ENCODE assay signal across 8 mouse cellular contexts in the genomic region with DNA sequence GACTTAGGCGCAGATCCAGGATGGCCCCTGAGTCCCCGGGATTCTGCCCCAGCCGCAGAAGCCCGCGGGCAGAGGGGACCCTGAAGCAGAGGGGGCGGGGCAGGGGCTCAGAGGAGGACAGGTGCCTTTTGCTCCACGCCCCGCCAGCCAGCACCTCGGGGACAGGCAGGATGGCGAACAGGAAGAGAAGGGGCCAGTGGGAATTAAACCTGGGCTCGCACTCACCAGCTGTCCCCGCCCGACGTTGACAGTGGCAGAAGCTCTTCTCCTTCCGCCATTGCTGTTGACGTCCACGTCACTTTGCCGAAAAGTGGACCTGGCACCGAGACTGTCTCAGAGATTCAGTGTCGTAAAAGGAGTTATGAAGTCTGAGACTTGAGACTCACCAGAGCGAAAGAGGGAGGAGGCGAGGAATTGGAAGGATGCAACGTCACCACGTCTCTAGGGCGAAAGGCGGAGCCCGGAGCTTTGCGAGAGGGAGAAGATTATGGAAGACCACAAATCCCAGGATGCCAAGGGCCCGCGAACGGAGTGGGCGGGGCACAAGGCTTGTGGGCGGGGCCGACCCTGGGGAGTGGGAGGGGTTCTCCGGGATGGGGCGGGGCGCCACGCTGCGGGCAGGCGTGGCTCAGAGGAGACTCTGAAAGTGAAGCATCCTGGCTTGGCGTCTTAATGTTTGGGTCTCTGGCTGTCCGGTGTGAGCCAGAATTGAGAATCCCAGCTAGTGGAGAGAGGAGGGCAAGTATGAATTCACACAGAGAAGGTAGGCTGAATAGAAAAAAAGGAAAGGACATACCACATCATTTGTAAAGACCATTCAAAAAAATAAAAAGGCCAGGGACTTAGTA. TPM values are rescaled to one million over a fixed set of nuclear protein-coding genes. Genes with fewer than 3 reads are reported as not detected.
DNase-seq lines count a peak whose midpoint lies in the region; ATAC-seq lines count a peak whose summit lies in the region.

A gene (minus strand): TSS at position 416 of the 848 bp plus-strand sequence.

- peak; percentile 100 for ATAC-seq in hindbrain, embryonic 15.5 days (ENCODE audit: low FRiP score, low read depth)

- peaks cover 9% of the 10 kb centered on the region for H3K4me1 ChIP-seq in hindbrain, embryonic 15.5 days (replicated peaks)

- H3K36me3 ChIP-seq in hindbrain, embryonic 15.5 days, result no peaks in the 10 kb centered on the region

- peak within 1 kb of the TSS; percentile 75 for H3K4me2 ChIP-seq in hindbrain, embryonic 15.5 days

- no peaks in the 10 kb centered on the region for H3K27me3 ChIP-seq in hindbrain, embryonic 15.5 days

- DNase-seq in T-cell, adult 2 months (ENCODE audit: low spot score), result peak; percentile 97
- DNase-seq in cerebellum, postnatal 36 days, result peak; percentile 95 to 96
- DNase-seq in frontal cortex, postnatal 36 days (ENCODE audit: low spot score in 2 of 2), result peak; percentile 96 to 98
- DNase-seq in left cerebral cortex, adult 11 months (ENCODE audit: low spot score), result peak; percentile 97
- DNase-seq in lung, postnatal 4 days, result peak; percentile 97 to 98
- DNase-seq in retina, postnatal 7 days (ENCODE audit: low read depth, low spot score), result peak; percentile 95
- DNase-seq in urinary bladder, adult 2 months (ENCODE audit: low spot score), result peak; percentile 90

- WGBS in hindbrain, embryonic 15.5 days, result 1% methylated on average over 42 of the region's 42 CpGs

- peak within 1 kb of the TSS; percentile 85 for H3K27ac ChIP-seq in hindbrain, embryonic 15.5 days (replicated peaks)

- H3K9ac ChIP-seq in hindbrain, embryonic 15.5 days, result peak within 1 kb of the TSS; percentile 75

- no peaks in the 10 kb centered on the region for H3K9me3 ChIP-seq in hindbrain, embryonic 15.5 days

- H3K4me3 ChIP-seq in hindbrain, embryonic 15.5 days, result peak within 1 kb of the TSS; percentile 74

RNA-seq across cellular contexts. Expression of the gene that starts here (rescaled TPM):
- polyA plus RNA-seq in hindbrain, embryonic 15.5 days (2015; fragmentation: Nextera tagmentation; extraction: Ambion mirVana), result 29.5 and 33.1 TPM in 2 replicates
- 35.9 and 39.2 TPM in 2 replicates for polyA plus RNA-seq in urinary bladder, adult 2 months (2012; rRNA removed)

Comparison
In these comparisons a context has a peak if more than half of its experiments do, and no peak if none do; other contexts are left out.
1. Peak in every context shown above with its lines: DNase-seq, ATAC-seq, H3K4me3 ChIP-seq and H3K27ac ChIP-seq.